Mouse (Mus musculus) CH12.LX (cell line): ENCODE measurements around the gene H2al1e. TPM values are rescaled to one million over a fixed set of nuclear protein-coding genes. Genes with fewer than 3 reads are reported as not detected.

Source experiments
- DNase-seq: peaks from one replicate; pipeline ENCODE4 v3.0.0-alpha.2; 2013; ENCODE audit errors: extremely low read depth
- H3K27ac ChIP-seq: 2 replicates; pipeline ENCODE4 v1.5.1; 2012; ENCODE audit warnings: low read depth, mild to moderate bottlenecking, control low read depth, moderate library complexity; ENCODE audit not compliant: insufficient read depth
- H3K27me3 ChIP-seq: replicated peaks from 2 replicates; pipeline ENCODE3; 2012; ENCODE audit warnings: inconsistent platforms
- H3K36me3 ChIP-seq, 2 experiments: replicated peaks in 1 of 2; 2 replicates each; pipeline versions ENCODE3 to v1.6.1; 2012; ENCODE audit warnings: inconsistent platforms in 1 of 2, low read length in 1 of 2, mild to moderate bottlenecking in 1 of 2, mixed read lengths in 1 of 2, moderate library complexity in 1 of 2; ENCODE audit not compliant: control insufficient read depth in 1 of 2, insufficient read depth in 1 of 2
- H3K4me1 ChIP-seq, 2 experiments: 2 replicates each; pipeline ENCODE4 v1.6.1; 2012; ENCODE audit warnings: inconsistent platforms in 1 of 2, moderate library complexity in 1 of 2; ENCODE audit not compliant: insufficient read depth in 2 of 2, control insufficient read depth in 1 of 2
- H3K4me2 ChIP-seq: 2 replicates; pipeline ENCODE4 v1.6.1; 2012; ENCODE audit warnings: low read depth, mild to moderate bottlenecking, control low read depth; ENCODE audit not compliant: poor library complexity, insufficient read depth, severe bottlenecking
- H3K4me3 ChIP-seq, 3 experiments: fragments of 150-350 bp in 1 of 3; sonication (generic) in 1 of 3; replicated peaks in 1 of 3; 2 replicates each; pipeline versions ENCODE3 to v1.5.1; 2011 to 2012; ENCODE audit warnings: low read depth in 2 of 3, low read length in 2 of 3, mild to moderate bottlenecking in 2 of 3, moderate library complexity in 2 of 3, control low read depth in 1 of 3, improper control_type of control experiment in 1 of 3, inconsistent platforms in 1 of 3, mixed read lengths in 1 of 3; ENCODE audit not compliant: poor library complexity in 1 of 3
- H3K79me2 ChIP-seq: replicated peaks from 2 replicates; pipeline ENCODE4 v1.6.1; 2012; ENCODE audit warnings: mild to moderate bottlenecking, moderate library complexity; ENCODE audit not compliant: control insufficient read depth, poor library complexity, insufficient read depth, severe bottlenecking; ENCODE audit errors: extremely low read depth
- H3K9ac ChIP-seq: 2 replicates; pipeline ENCODE4 v1.6.1; 2012; ENCODE audit warnings: low read depth, mild to moderate bottlenecking, control low read depth, moderate library complexity; ENCODE audit not compliant: insufficient read depth
- H3K9me3 ChIP-seq: replicated peaks from 2 replicates; pipeline ENCODE3; 2012; ENCODE audit warnings: low read length, inconsistent platforms, mixed read lengths
- BHLHE40 ChIP-seq: IDR thresholded peaks from 2 replicates; pipeline ENCODE4 v1.6.1; 2011; ENCODE audit warnings: mild to moderate bottlenecking, low read depth, low read length, improper control_type of control experiment
- CHD1 ChIP-seq: IDR thresholded peaks from 2 replicates; pipeline ENCODE4 v1.6.1; 2012; ENCODE audit warnings: low read depth, low read length, improper control_type of control experiment, inconsistent platforms
- CHD2 ChIP-seq: IDR thresholded peaks from 2 replicates; pipeline ENCODE4 v1.6.1; 2011; ENCODE audit warnings: low read length, improper control_type of control experiment
- E2F4 ChIP-seq: IDR thresholded peaks from 2 replicates; pipeline ENCODE4 v1.6.1; 2011; ENCODE audit warnings: low read depth, low read length, improper control_type of control experiment; ENCODE audit not compliant: insufficient replicate concordance
- EP300 ChIP-seq: IDR thresholded peaks from 2 replicates; pipeline ENCODE4 v1.6.1; 2011; ENCODE audit warnings: low read length, improper control_type of control experiment
- GABPA ChIP-seq: IDR thresholded peaks from 2 replicates; pipeline ENCODE4 v1.6.1; 2012; ENCODE audit warnings: low read depth, low read length, improper control_type of control experiment, inconsistent platforms; ENCODE audit not compliant: insufficient replicate concordance
- HCFC1 ChIP-seq: IDR thresholded peaks from 2 replicates; pipeline ENCODE4 v1.6.1; 2012; ENCODE audit warnings: low read depth, mild to moderate bottlenecking, inconsistent platforms, low read length, improper control_type of control experiment
- KAT2A ChIP-seq: IDR thresholded peaks from 2 replicates; pipeline ENCODE4 v1.6.1; 2012; ENCODE audit warnings: low read length, improper control_type of control experiment, inconsistent platforms; ENCODE audit not compliant: insufficient replicate concordance
- MAFK ChIP-seq: IDR thresholded peaks from 2 replicates; pipeline ENCODE4 v1.6.1; 2011; ENCODE audit warnings: low read length, improper control_type of control experiment; ENCODE audit not compliant: insufficient replicate concordance
- MAX ChIP-seq: IDR thresholded peaks from 2 replicates; pipeline ENCODE4 v1.6.1; 2011; ENCODE audit warnings: low read length, improper control_type of control experiment
- MEF2A ChIP-seq: IDR thresholded peaks from 2 replicates; pipeline ENCODE4 v1.6.1; 2014; ENCODE audit warnings: low read depth, mild to moderate bottlenecking, inconsistent platforms, low read length, improper control_type of control experiment, borderline replicate concordance
- MXI1 ChIP-seq: IDR thresholded peaks from 2 replicates; pipeline ENCODE4 v1.6.1; 2011; ENCODE audit warnings: mild to moderate bottlenecking, low read depth, low read length, improper control_type of control experiment
- MYC ChIP-seq: IDR thresholded peaks from 2 replicates; pipeline ENCODE4 v1.6.1; 2011; ENCODE audit warnings: low read depth, mild to moderate bottlenecking, improper control_type of control experiment, low read length
- NELFE ChIP-seq: IDR thresholded peaks from 2 replicates; pipeline ENCODE4 v1.6.1; 2011; ENCODE audit warnings: low read depth, low read length, improper control_type of control experiment
- POLR2AphosphoS2 ChIP-seq: IDR thresholded peaks from 2 replicates; pipeline ENCODE4 v1.6.1; 2011; ENCODE audit warnings: low read depth, low read length, improper control_type of control experiment
- SIN3A ChIP-seq: IDR thresholded peaks from 2 replicates; pipeline ENCODE4 v1.6.1; 2012; ENCODE audit warnings: low read length, improper control_type of control experiment, inconsistent platforms
- SMC3 ChIP-seq: IDR thresholded peaks from 2 replicates; pipeline ENCODE4 v1.6.1; 2011; ENCODE audit warnings: low read depth, low read length, improper control_type of control experiment
- ZKSCAN1 ChIP-seq: IDR thresholded peaks from 2 replicates; pipeline ENCODE4 v1.6.1; 2012; ENCODE audit warnings: low read depth, inconsistent platforms, low read length, improper control_type of control experiment, borderline replicate concordance
- ZMIZ1 ChIP-seq: IDR thresholded peaks from 2 replicates; pipeline ENCODE4 v1.6.1; 2012; ENCODE audit warnings: low read depth, mild to moderate bottlenecking, inconsistent platforms, low read length, improper control_type of control experiment
- ZNF384 ChIP-seq: IDR thresholded peaks from 2 replicates; pipeline ENCODE4 v1.6.1; 2012; ENCODE audit warnings: low read depth, low read length, improper control_type of control experiment, inconsistent platforms
- dilution Hi-C: fragments of 300-500 bp; cut with MboI; formaldehyde crosslinking; loops from 2 replicates; pipeline ENCODE4 v1.14.3; 2020; ENCODE audit warnings: low sequenced_read_pairs; ENCODE audit not compliant: extremely low pct_unique_long_range_greater_than_20kb, extremely low pct_ligation_motif_present
- in situ Hi-C: fragments of 300-500 bp; cut with MboI; formaldehyde crosslinking; loops from 3 replicates; pipeline ENCODE4 v1.14.3; 2019; ENCODE audit warnings: low sequenced_read_pairs, low pct_ligation_motif_present, low pct_unique_long_range_greater_than_20kb, mixed read lengths
- polyA plus RNA-seq: library from polyadenylated mRNA; unstranded; fragments of >175 nt; gene quantifications from 2 replicates; pipeline ENCODE4 v1.2.1, GENCODE M21; 2012; ENCODE audit warnings: low read depth; ENCODE audit not compliant: insufficient read length
- total RNA-seq, 2 experiments: library from RNA; depleted of rRNA; stranded (reverse); fragments of 300-350 nt in 1 of 2; fragments of >200 nt in 1 of 2; gene quantifications; 2 replicates each; pipeline ENCODE4 v1.2.3; 2012 to 2014

Gene H2al1e
- total and polyA plus RNA-seq, 3 experiments: not detected

DNA sequence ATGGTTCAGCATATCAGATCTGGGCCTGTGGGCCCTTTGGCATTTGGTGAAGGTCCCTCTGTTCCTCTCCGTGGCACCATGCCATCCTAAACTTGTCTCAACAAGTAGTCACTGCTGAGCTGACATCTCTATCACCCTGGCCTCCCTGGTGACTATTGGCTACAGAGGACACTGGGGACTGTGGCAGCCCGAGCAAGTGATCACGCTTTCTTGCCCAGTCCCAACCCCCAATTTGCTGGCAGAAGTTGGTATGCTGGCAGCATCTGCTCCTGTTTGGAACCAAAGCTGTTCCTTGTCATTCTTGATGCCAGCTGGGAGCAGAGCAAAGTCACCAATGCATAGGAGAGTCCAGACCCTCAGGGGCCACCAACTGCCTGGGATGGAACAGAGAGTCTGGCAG, 42.7 kb upstream of the H2al1e start:
- Histone ChIP-seq H3K27ac (no peak overlapping the region), H3K9ac (no peak overlapping the region), H3K36me3 (no peaks in the 10 kb centered on the region), H3K79me2 (no peaks in the 10 kb centered on the region), H3K27me3 (no peaks in the 10 kb centered on the region), H3K4me2 (no peak overlapping the region), H3K4me1 (peaks cover 0 to 16% of the 10 kb centered on the region in 2 experiments; a peak in 2 of 4 replicates), H3K4me3 (no peak overlapping the region), H3K9me3 (no peaks in the 10 kb centered on the region)
- DNase-seq: no peak
- in situ Hi-C loops (no loop called here), dilution Hi-C loops (no loop called here)
- TF ChIP-seq MEF2A: no peak
- TF ChIP-seq NELFE: no peak
- TF ChIP-seq SIN3A: no peak
- TF ChIP-seq ZKSCAN1: no peak
- TF ChIP-seq E2F4: no peak

DNA sequence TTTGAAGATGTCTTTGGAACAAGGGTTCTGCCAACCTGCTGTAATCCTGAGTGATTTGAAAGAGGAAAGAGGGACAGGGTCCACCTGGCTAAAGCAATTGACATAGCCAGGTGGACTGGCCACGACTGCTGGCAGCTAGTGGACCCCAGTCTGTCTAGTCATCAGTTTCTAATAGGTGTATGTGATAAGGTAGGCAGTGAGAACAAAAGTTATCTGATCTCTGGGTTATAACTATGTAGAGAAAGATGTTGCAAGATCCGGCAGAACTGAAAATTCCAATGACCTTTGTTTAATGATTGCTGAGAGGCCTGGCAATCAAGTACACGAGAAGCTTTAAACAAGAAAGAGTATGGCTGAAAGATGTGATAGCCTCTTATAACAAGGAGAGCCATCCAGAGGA, 38.5 kb upstream of the H2al1e start:
- TF ChIP-seq EP300 (no peak), MEF2A (no peak), POLR2AphosphoS2 (no peak), ZNF384 (no peak), MAX (no peak), MYC (no peak), MAFK (no peak), KAT2A (no peak), GABPA (no peak), E2F4 (no peak), NELFE (no peak), HCFC1 (no peak), CHD2 (no peak), CHD1 (no peak), SMC3 (no peak), BHLHE40 (no peak), MXI1 (no peak), ZMIZ1 (no peak)
- Histone ChIP-seq H3K9me3 (no peaks in the 10 kb centered on the region), H3K27ac (no peak overlapping the region), H3K36me3 (no peaks in the 10 kb centered on the region), H3K27me3 (no peaks in the 10 kb centered on the region), H3K79me2 (no peaks in the 10 kb centered on the region), H3K4me2 (no peak overlapping the region), H3K9ac (no peak overlapping the region), H3K4me1 (peaks cover 0 to 11% of the 10 kb centered on the region in 2 experiments; a peak in 2 of 4 replicates), H3K4me3 (no peak overlapping the region)
- dilution Hi-C loops: no loop called here
- DNase-seq: no peak
- in situ Hi-C loops: no loop called here
